Mouse (Mus musculus) testis, postnatal 14 days (tissue): ENCODE results near the gene Olfr1471.
"Not testable (repeated sequence)": the region's sequence is repeated elsewhere in the genome, so short reads cannot be mapped to it uniquely, and the experiment has no call there.

Experiments used
- DNase-seq: peaks from one replicate; pipeline ENCODE4 v3.0.0; 2021; ENCODE audit warnings: low spot score

Olfr1471 gene

GRCm38 (mm10) chr19:13443109-13443508, at the start of gene Olfr1471:
Olfr1471 (plus strand) TSS chr19:13443409.
- not testable (repeated sequence) for DNase-seq

GRCm38 (mm10) chr19:13407549-13407948, 35.7 kb upstream of the Olfr1471 start, which contains the start of gene Olfr1469:
Olfr1469 (plus strand) TSS chr19:13407849.
- DNase-seq: no peak

- DNase-seq: no peak
Observed at GRCm38 (mm10) chr19:13455986-13456385, 12.8 kb downstream of the Olfr1471 start, which contains the start of gene Olfr1472. Olfr1472 (minus strand) TSS chr19:13456086.

GRCm38 (mm10) chr19:13469265-13469664, 26.1 kb downstream of the Olfr1471 start, which contains the start of gene Olfr1474:
Olfr1474 (plus strand) TSS chr19:13469565.
- not testable (repeated sequence) for DNase-seq

GRCm38 (mm10) chr19:13480096-13480495, 36.9 kb downstream of the Olfr1471 start, which contains the start of gene Olfr1475:
Olfr1475 (minus strand) TSS chr19:13480196.
- DNase-seq: no peak

- DNase-seq: no peak
Observed at GRCm38 (mm10) chr19:13500246-13500645, 57.0 kb downstream of the Olfr1471 start, which contains the start of gene Olfr1477. Olfr1477 (plus strand) TSS chr19:13500546.
